Mouse (Mus musculus): ENCODE data around the gene Rabgef1.

DNA sequence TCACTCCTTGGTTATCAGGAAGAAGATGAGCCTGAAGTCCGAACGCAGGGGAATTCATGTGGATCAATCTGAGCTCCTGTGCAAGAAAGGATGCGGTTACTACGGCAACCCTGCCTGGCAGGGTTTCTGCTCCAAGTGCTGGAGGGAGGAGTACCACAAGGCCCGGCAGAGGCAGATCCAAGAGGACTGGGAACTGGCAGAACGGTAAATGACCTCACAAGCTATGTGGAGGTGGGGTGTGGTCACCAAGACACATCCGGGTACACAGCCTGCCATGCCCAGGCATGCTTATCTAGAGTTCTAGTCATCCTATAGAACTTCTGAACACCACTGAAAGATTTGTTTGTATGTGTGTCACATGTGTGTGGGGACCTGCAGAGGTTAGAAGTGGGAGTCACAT, 15.8 kb downstream of the Rabgef1 start:
- TF ChIP-seq CTCF (IDR thresholded peaks at IDR 0.05; ENCODE audit: borderline replicate concordance, insufficient read depth, low read depth, low read length) (no peak), POLR2A (IDR thresholded peaks at IDR 0.05; ENCODE audit: borderline replicate concordance, insufficient read depth, low read length) (no peak)

All from cerebellum, adult 2 months (tissue).